Mouse (Mus musculus): ENCODE results near the gene Tmem140. TPM values are rescaled to one million over a fixed set of nuclear protein-coding genes. Genes with fewer than 3 reads are reported as not detected.

Gene Tmem140
- total and polyA plus RNA-seq, 2 experiments from 2014 or later, result 0.79 to 1.7 TPM

- no peak for ATAC-seq
- H3K36me3 ChIP-seq (ENCODE audit: insufficient read depth, low read length), result peaks cover 39% of the 10 kb centered on the region; the same call in 1 of the 2 replicates
- H3K4me3 ChIP-seq (ENCODE audit: low read length), result no peak overlapping the region
Observed at GRCm38 (mm10) chr6:34902578-34902977, 39.6 kb downstream of the Tmem140 start.

GRCm38 (mm10) chr6:34903441-34903840 lies 40.5 kb downstream of the Tmem140 start:
- no peak for DNase-seq (ENCODE audit: low spot score)
- TF ChIP-seq CTCF (IDR thresholded peaks at IDR 0.05; ENCODE audit: low read depth), result no peak
- WGBS, result 87% methylated on average over 5 of the region's 5 CpGs
- no peaks in the 10 kb centered on the region for H3K27me3 ChIP-seq (ENCODE audit: insufficient read depth, low read length)
- no peaks in the 10 kb centered on the region for H3K9me3 ChIP-seq (ENCODE audit: low read length)
- no peak for ATAC-seq
- no peaks in the 10 kb centered on the region for H3K4me1 ChIP-seq (ENCODE audit: insufficient read depth, low read length)
- no peak overlapping the region for H3K4me2 ChIP-seq (ENCODE audit: low read depth, low read length)
- H3K36me3 ChIP-seq (ENCODE audit: insufficient read depth, low read length), result peaks cover 36% of the 10 kb centered on the region; the same call in 1 of the 2 replicates
- no peak overlapping the region for H3K9ac ChIP-seq (replicated peaks; ENCODE audit: low read length)
- no peak overlapping the region for H3K4me3 ChIP-seq (ENCODE audit: low read length)
- no peak overlapping the region for H3K27ac ChIP-seq

More at GRCm38 (mm10) chr6:34902578-34902977, 39.6 kb downstream of the Tmem140 start:
- no peaks in the 10 kb centered on the region for H3K9me3 ChIP-seq (ENCODE audit: low read length)
- DNase-seq (ENCODE audit: low spot score), result no peak
- H3K27me3 ChIP-seq (ENCODE audit: insufficient read depth, low read length), result no peaks in the 10 kb centered on the region
- 94% methylated on average over 7 of the region's 7 CpGs for WGBS
- H3K4me2 ChIP-seq (ENCODE audit: low read depth, low read length), result no peak overlapping the region
- no peak overlapping the region for H3K27ac ChIP-seq
- H3K4me1 ChIP-seq (ENCODE audit: insufficient read depth, low read length), result no peaks in the 10 kb centered on the region
- TF ChIP-seq CTCF (IDR thresholded peaks at IDR 0.05; ENCODE audit: low read depth), result no peak
- no peak overlapping the region for H3K9ac ChIP-seq (replicated peaks; ENCODE audit: low read length)

GRCm38 (mm10) chr6:34903851-34904250 lies 40.9 kb downstream of the Tmem140 start:
- no peak for TF ChIP-seq CTCF (IDR thresholded peaks at IDR 0.05; ENCODE audit: low read depth)

GRCm38 (mm10) chr6:34904361-34904760 lies 41.4 kb downstream of the Tmem140 start:
- WGBS, result 95% methylated on average over 6 of the region's 6 CpGs
- no peak overlapping the region for H3K4me3 ChIP-seq (ENCODE audit: low read length)
- DNase-seq (ENCODE audit: low spot score), result no peak
- no peak overlapping the region for H3K9ac ChIP-seq (replicated peaks; ENCODE audit: low read length)
- H3K4me2 ChIP-seq (ENCODE audit: low read depth, low read length), result no peak overlapping the region
- H3K9me3 ChIP-seq (ENCODE audit: low read length), result no peaks in the 10 kb centered on the region
- H3K27me3 ChIP-seq (ENCODE audit: insufficient read depth, low read length), result no peaks in the 10 kb centered on the region
- no peak for ATAC-seq
- no peak overlapping the region for H3K27ac ChIP-seq
- no peak for TF ChIP-seq CTCF (IDR thresholded peaks at IDR 0.05; ENCODE audit: low read depth)
- peaks cover 32% of the 10 kb centered on the region; the same call in 1 of the 2 replicates for H3K36me3 ChIP-seq (ENCODE audit: insufficient read depth, low read length)
- H3K4me1 ChIP-seq (ENCODE audit: insufficient read depth, low read length), result 0 out of 2 replicates have a peak, but pooled peaks cover 3% of the 10 kb centered on the region

More at GRCm38 (mm10) chr6:34903851-34904250, 40.9 kb downstream of the Tmem140 start:
- H3K9me3 ChIP-seq (ENCODE audit: low read length), result no peaks in the 10 kb centered on the region
- no peaks in the 10 kb centered on the region for H3K27me3 ChIP-seq (ENCODE audit: insufficient read depth, low read length)
- no peaks in the 10 kb centered on the region for H3K4me1 ChIP-seq (ENCODE audit: insufficient read depth, low read length)
- ATAC-seq (no peak), DNase-seq (ENCODE audit: low spot score) (no peak)
- 92% methylated on average over 10 of the region's 10 CpGs for WGBS
- H3K4me3 ChIP-seq (ENCODE audit: low read length), result no peak overlapping the region
- H3K4me2 ChIP-seq (ENCODE audit: low read depth, low read length), result no peak overlapping the region
- H3K36me3 ChIP-seq (ENCODE audit: insufficient read depth, low read length), result peaks cover 36% of the 10 kb centered on the region; the same call in 1 of the 2 replicates
- H3K9ac ChIP-seq (replicated peaks; ENCODE audit: low read length), result no peak overlapping the region
- no peak overlapping the region for H3K27ac ChIP-seq

GRCm38 (mm10) chr6:34906125-34906524 lies 43.2 kb downstream of the Tmem140 start:
- TF ChIP-seq CTCF (IDR thresholded peaks at IDR 0.05; ENCODE audit: low read depth), result peak; percentile 18; the same call in 1 of the 2 replicates
- DNase-seq (ENCODE audit: low spot score) (no peak), ATAC-seq (no peak)
- no peak overlapping the region for H3K27ac ChIP-seq
- no peaks in the 10 kb centered on the region for H3K9me3 ChIP-seq (ENCODE audit: low read length)
- no peak overlapping the region for H3K4me2 ChIP-seq (ENCODE audit: low read depth, low read length)
- WGBS, result 73% methylated on average over 2 of the region's 2 CpGs
- peaks cover 30% of the 10 kb centered on the region; the same call in 1 of the 2 replicates for H3K36me3 ChIP-seq (ENCODE audit: insufficient read depth, low read length)
- H3K9ac ChIP-seq (replicated peaks; ENCODE audit: low read length), result no peak overlapping the region
- H3K4me3 ChIP-seq (ENCODE audit: low read length), result no peak overlapping the region
- H3K4me1 ChIP-seq (ENCODE audit: insufficient read depth, low read length), result peaks cover 11% of the 10 kb centered on the region; the same call in 1 of the 2 replicates
- H3K27me3 ChIP-seq (ENCODE audit: insufficient read depth, low read length), result no peaks in the 10 kb centered on the region

GRCm38 (mm10) chr6:34906661-34907060 lies 43.7 kb downstream of the Tmem140 start:
- H3K36me3 ChIP-seq (ENCODE audit: insufficient read depth, low read length), result peaks cover 30% of the 10 kb centered on the region; the same call in 1 of the 2 replicates
- H3K27ac ChIP-seq, result no peak overlapping the region
- H3K9me3 ChIP-seq (ENCODE audit: low read length), result no peaks in the 10 kb centered on the region
- no peak overlapping the region for H3K4me3 ChIP-seq (ENCODE audit: low read length)
- peaks cover 11% of the 10 kb centered on the region; the same call in 1 of the 2 replicates for H3K4me1 ChIP-seq (ENCODE audit: insufficient read depth, low read length)
- no peak for ATAC-seq
- 78% methylated on average over 4 of the region's 4 CpGs for WGBS
- no peak for TF ChIP-seq CTCF (IDR thresholded peaks at IDR 0.05; ENCODE audit: low read depth)
- H3K27me3 ChIP-seq (ENCODE audit: insufficient read depth, low read length), result no peaks in the 10 kb centered on the region
- no peak for DNase-seq (ENCODE audit: low spot score)
- no peak overlapping the region for H3K9ac ChIP-seq (replicated peaks; ENCODE audit: low read length)
- H3K4me2 ChIP-seq (ENCODE audit: low read depth, low read length), result no peak overlapping the region

GRCm38 (mm10) chr6:34907121-34907614 lies 44.2 kb downstream of the Tmem140 start:
- no peak for TF ChIP-seq CTCF (IDR thresholded peaks at IDR 0.05; ENCODE audit: low read depth)
- Histone ChIP-seq H3K4me2 (ENCODE audit: low read depth, low read length) (no peak overlapping the region), H3K36me3 (ENCODE audit: insufficient read depth, low read length) (peaks cover 30% of the 10 kb centered on the region; the same call in 1 of the 2 replicates), H3K27ac (no peak overlapping the region), H3K9ac (replicated peaks; ENCODE audit: low read length) (no peak overlapping the region), H3K4me1 (ENCODE audit: insufficient read depth, low read length) (peaks cover 11% of the 10 kb centered on the region; the same call in 1 of the 2 replicates), H3K27me3 (ENCODE audit: insufficient read depth, low read length) (no peaks in the 10 kb centered on the region), H3K4me3 (ENCODE audit: low read length) (no peak overlapping the region), H3K9me3 (ENCODE audit: low read length) (no peaks in the 10 kb centered on the region)
- DNase-seq (ENCODE audit: low spot score) (no peak), ATAC-seq (no peak)
- WGBS, result 63% methylated on average over 2 of the region's 2 CpGs
